Mouse (Mus musculus): ENCODE results near the gene Capn11. TPM values are rescaled to one million over a fixed set of nuclear protein-coding genes. Genes with fewer than 3 reads are reported as not detected.
A peak's percentile ranks its signal among the peaks of the same experiment; 100 is the strongest.

The Capn11 gene
- polyA plus RNA-seq, 1 experiment from 2014 or later = not detected

GRCm38 (mm10) chr17:45686716-45687115 lies 27.6 kb upstream of the Capn11 start, which contains the start of gene Tmem63b:
TSS of gene Tmem63b (minus strand) at chr17:45686905.
- Histone ChIP-seq H3K9ac (ENCODE audit: low read depth, low read length) (peak within 1 kb of the TSS; percentile 84), H3K9me3 (ENCODE audit: control insufficient read depth, low read length) (no peaks in the 10 kb centered on the region), H3K27me3 (replicated peaks; ENCODE audit: control insufficient read depth, insufficient read depth, low read length) (no peaks in the 10 kb centered on the region), H3K4me3 (ENCODE audit: low read depth, low read length) (peak within 1 kb of the TSS; percentile 86), H3K27ac (replicated peaks; ENCODE audit: low read depth, low read length) (peak within 1 kb of the TSS; percentile 78), H3K4me2 (ENCODE audit: low read depth, low read length) (peak within 1 kb of the TSS; percentile 66), H3K4me1 (ENCODE audit: control insufficient read depth, insufficient read depth, low read length) (peaks cover 12% of the 10 kb centered on the region; the same call in 1 of the 2 replicates), H3K36me3 (ENCODE audit: control insufficient read depth, insufficient read depth, low read length) (no peaks in the 10 kb centered on the region)
- WGBS = 6% methylated on average over 12 of the region's 12 CpGs
- ATAC-seq (ENCODE audit: low read depth) (no peak; the same call in 1 of the 2 replicates), DNase-seq (ENCODE audit: low spot score) (peak; percentile 63)

- WGBS = under 1% methylated on average over 23 of the region's 50 CpGs
- H3K27ac ChIP-seq (replicated peaks; ENCODE audit: low read depth, low read length) = peak within 1 kb of the TSS; percentile 78
- ATAC-seq (ENCODE audit: low read depth) = peak; percentile 89
Observed at GRCm38 (mm10) chr17:45686093-45686619, 27.0 kb upstream of the Capn11 start, which contains the start of gene Mrpl14. TSS of gene Mrpl14 (plus strand) at chr17:45686322.

GRCm38 (mm10) chr17:45685171-45686092 lies 26.3 kb upstream of the Capn11 start:
- ATAC-seq (ENCODE audit: low read depth) = peak; percentile 56
- peak; percentile 50 for DNase-seq (ENCODE audit: low spot score)

More at GRCm38 (mm10) chr17:45686093-45686619, 27.0 kb upstream of the Capn11 start, which contains the start of gene Mrpl14:
- no peaks in the 10 kb centered on the region for H3K36me3 ChIP-seq (ENCODE audit: control insufficient read depth, insufficient read depth, low read length)
- no peaks in the 10 kb centered on the region for H3K27me3 ChIP-seq (replicated peaks; ENCODE audit: control insufficient read depth, insufficient read depth, low read length)
- no peaks in the 10 kb centered on the region for H3K9me3 ChIP-seq (ENCODE audit: control insufficient read depth, low read length)
- DNase-seq (ENCODE audit: low spot score) = peak; percentile 97
- peak within 1 kb of the TSS; percentile 86 for H3K4me3 ChIP-seq (ENCODE audit: low read depth, low read length)
- peaks cover 12% of the 10 kb centered on the region; the same call in 1 of the 2 replicates for H3K4me1 ChIP-seq (ENCODE audit: control insufficient read depth, insufficient read depth, low read length)
- peak within 1 kb of the TSS; percentile 66 for H3K4me2 ChIP-seq (ENCODE audit: low read depth, low read length)
- H3K9ac ChIP-seq (ENCODE audit: low read depth, low read length) = peak within 1 kb of the TSS; percentile 84

GRCm38 (mm10) chr17:45684667-45685131 lies 25.6 kb upstream of the Capn11 start:
- Histone ChIP-seq H3K9me3 (ENCODE audit: control insufficient read depth, low read length) (no peaks in the 10 kb centered on the region), H3K9ac (ENCODE audit: low read depth, low read length) (peak overlapping the region; percentile 84), H3K27ac (replicated peaks; ENCODE audit: low read depth, low read length) (peak overlapping the region; percentile 78), H3K4me1 (ENCODE audit: control insufficient read depth, insufficient read depth, low read length) (peaks cover 19% of the 10 kb centered on the region; the same call in 1 of the 2 replicates), H3K4me2 (ENCODE audit: low read depth, low read length) (peak overlapping the region; percentile 66), H3K4me3 (ENCODE audit: low read depth, low read length) (peak overlapping the region; percentile 86), H3K36me3 (ENCODE audit: control insufficient read depth, insufficient read depth, low read length) (no peaks in the 10 kb centered on the region), H3K27me3 (replicated peaks; ENCODE audit: control insufficient read depth, insufficient read depth, low read length) (no peaks in the 10 kb centered on the region)
- peak; percentile 9; the same call in 1 of the 2 replicates for ATAC-seq (ENCODE audit: low read depth)
- DNase-seq (ENCODE audit: low spot score) = peak; percentile 66
- WGBS = 29% methylated on average over 14 of the region's 14 CpGs

More at GRCm38 (mm10) chr17:45685171-45686092, 26.3 kb upstream of the Capn11 start:
- Histone ChIP-seq H3K27me3 (replicated peaks; ENCODE audit: control insufficient read depth, insufficient read depth, low read length) (no peaks in the 10 kb centered on the region), H3K9ac (ENCODE audit: low read depth, low read length) (peak overlapping the region; percentile 84), H3K4me3 (ENCODE audit: low read depth, low read length) (peak overlapping the region; percentile 86), H3K9me3 (ENCODE audit: control insufficient read depth, low read length) (no peaks in the 10 kb centered on the region), H3K4me2 (ENCODE audit: low read depth, low read length) (peak overlapping the region; percentile 66), H3K27ac (replicated peaks; ENCODE audit: low read depth, low read length) (peak overlapping the region; percentile 78), H3K36me3 (ENCODE audit: control insufficient read depth, insufficient read depth, low read length) (no peaks in the 10 kb centered on the region), H3K4me1 (ENCODE audit: control insufficient read depth, insufficient read depth, low read length) (peaks cover 19% of the 10 kb centered on the region; the same call in 1 of the 2 replicates)
- WGBS = under 1% methylated on average over 52 of the region's 58 CpGs

GRCm38 (mm10) chr17:45682843-45683242 lies 23.7 kb upstream of the Capn11 start:
- peaks cover 19% of the 10 kb centered on the region; the same call in 1 of the 2 replicates for H3K4me1 ChIP-seq (ENCODE audit: control insufficient read depth, insufficient read depth, low read length)
- H3K4me3 ChIP-seq (ENCODE audit: low read depth, low read length) = no peak overlapping the region
- no peak overlapping the region for H3K4me2 ChIP-seq (ENCODE audit: low read depth, low read length)
- ATAC-seq (ENCODE audit: low read depth) = no peak
- no peak overlapping the region for H3K27ac ChIP-seq (replicated peaks; ENCODE audit: low read depth, low read length)
- no peak for DNase-seq (ENCODE audit: low spot score)
- peaks cover 9% of the 10 kb centered on the region; the same call in 1 of the 2 replicates for H3K36me3 ChIP-seq (ENCODE audit: control insufficient read depth, insufficient read depth, low read length)
- no peaks in the 10 kb centered on the region for H3K9me3 ChIP-seq (ENCODE audit: control insufficient read depth, low read length)
- WGBS = 90% methylated on average over 4 of the region's 4 CpGs
- H3K9ac ChIP-seq (ENCODE audit: low read depth, low read length) = no peak overlapping the region
- no peaks in the 10 kb centered on the region for H3K27me3 ChIP-seq (replicated peaks; ENCODE audit: control insufficient read depth, insufficient read depth, low read length)

- no peak for ATAC-seq (ENCODE audit: low read depth)
Observed at GRCm38 (mm10) chr17:45681588-45681987, 22.5 kb upstream of the Capn11 start.

GRCm38 (mm10) chr17:45680391-45680980 lies 21.4 kb upstream of the Capn11 start:
- peak overlapping the region; percentile 19 for H3K4me3 ChIP-seq (ENCODE audit: low read depth, low read length)
- H3K4me1 ChIP-seq (ENCODE audit: control insufficient read depth, insufficient read depth, low read length) = peaks cover 10% of the 10 kb centered on the region; the same call in 1 of the 2 replicates
- peak overlapping the region; percentile 49 for H3K4me2 ChIP-seq (ENCODE audit: low read depth, low read length)
- peak; percentile 87 for DNase-seq (ENCODE audit: low spot score)
- no peaks in the 10 kb centered on the region for H3K27me3 ChIP-seq (replicated peaks; ENCODE audit: control insufficient read depth, insufficient read depth, low read length)
- H3K27ac ChIP-seq (replicated peaks; ENCODE audit: low read depth, low read length) = peak overlapping the region; percentile 59; the same call in 1 of the 2 replicates
- peak; percentile 74 for ATAC-seq (ENCODE audit: low read depth)
- peak overlapping the region; percentile 50 for H3K9ac ChIP-seq (ENCODE audit: low read depth, low read length)
- H3K9me3 ChIP-seq (ENCODE audit: control insufficient read depth, low read length) = no peaks in the 10 kb centered on the region
- 44% methylated on average over 8 of the region's 8 CpGs for WGBS
- peaks cover 21% of the 10 kb centered on the region for H3K36me3 ChIP-seq (ENCODE audit: control insufficient read depth, insufficient read depth, low read length)

More at GRCm38 (mm10) chr17:45681588-45681987, 22.5 kb upstream of the Capn11 start:
- Histone ChIP-seq H3K27ac (replicated peaks; ENCODE audit: low read depth, low read length) (no peak overlapping the region), H3K4me2 (ENCODE audit: low read depth, low read length) (no peak overlapping the region), H3K9me3 (ENCODE audit: control insufficient read depth, low read length) (no peaks in the 10 kb centered on the region), H3K27me3 (replicated peaks; ENCODE audit: control insufficient read depth, insufficient read depth, low read length) (no peaks in the 10 kb centered on the region), H3K9ac (ENCODE audit: low read depth, low read length) (no peak overlapping the region), H3K4me1 (ENCODE audit: control insufficient read depth, insufficient read depth, low read length) (peaks cover 10% of the 10 kb centered on the region; the same call in 1 of the 2 replicates), H3K4me3 (ENCODE audit: low read depth, low read length) (no peak overlapping the region), H3K36me3 (ENCODE audit: control insufficient read depth, insufficient read depth, low read length) (peaks cover 19% of the 10 kb centered on the region)
- DNase-seq (ENCODE audit: low spot score) = no peak
- WGBS = 92% methylated on average over 1 of the region's 1 CpGs

GRCm38 (mm10) chr17:45678106-45678505 lies 19.0 kb upstream of the Capn11 start:
- Histone ChIP-seq H3K9me3 (ENCODE audit: control insufficient read depth, low read length) (no peaks in the 10 kb centered on the region), H3K36me3 (ENCODE audit: control insufficient read depth, insufficient read depth, low read length) (peaks cover 41% of the 10 kb centered on the region), H3K9ac (ENCODE audit: low read depth, low read length) (no peak overlapping the region), H3K4me2 (ENCODE audit: low read depth, low read length) (no peak overlapping the region), H3K27me3 (replicated peaks; ENCODE audit: control insufficient read depth, insufficient read depth, low read length) (no peaks in the 10 kb centered on the region), H3K27ac (replicated peaks; ENCODE audit: low read depth, low read length) (no peak overlapping the region), H3K4me3 (ENCODE audit: low read depth, low read length) (no peak overlapping the region), H3K4me1 (ENCODE audit: control insufficient read depth, insufficient read depth, low read length) (peaks cover 7% of the 10 kb centered on the region; the same call in 1 of the 2 replicates)
- ATAC-seq (ENCODE audit: low read depth) (no peak), DNase-seq (ENCODE audit: low spot score) (no peak)
- 33% methylated on average over 7 of the region's 7 CpGs for WGBS

Measured in embryonic facial prominence, embryonic 14.5 days (tissue).